Comparison of ENCODE assay signal across 16 mouse cellular contexts in genomic region chr5:113102455-113102854, GRCm38 (mm10). TPM values are rescaled to one million over a fixed set of nuclear protein-coding genes. Genes with fewer than 3 reads are reported as not detected.
A peak's percentile ranks its signal among the peaks of the same experiment; 100 is the strongest.
DNase-seq lines count a peak whose midpoint lies in the region; ATAC-seq and TF ChIP-seq lines count a peak whose summit lies in the region.
"Had no signal": no experiment of that assay in that cellular context is flagged by ENCODE, and none has a peak within 500 bp of the region (broad histone marks: within the 10 kb centered on the region; RNA-seq: fewer than 3 reads in every experiment).

No protein-coding gene starts in this region.

- 0 out of 2 replicates have a peak, but pooled peaks cover 2% of the 10 kb centered on the region for H3K4me1 ChIP-seq in embryonic facial prominence, embryonic 13.5 days
- H3K4me1 ChIP-seq in midbrain, embryonic 15.5 days: peaks cover 8% of the 10 kb centered on the region

- no peak overlapping the region for H3K4me2 ChIP-seq in embryonic facial prominence, embryonic 13.5 days
- H3K4me2 ChIP-seq in midbrain, embryonic 15.5 days: no peak overlapping the region
- H3K4me2 ChIP-seq: embryonic facial prominence, embryonic 12.5 days; limb, embryonic 15.5 days had no signal

- TF ChIP-seq CTCF in layer of hippocampus, adult 2 months (conservative IDR thresholded peaks at IDR 0.05): no peak

- H3K27me3 ChIP-seq in embryonic facial prominence, embryonic 13.5 days: no peaks in the 10 kb centered on the region
- no peaks in the 10 kb centered on the region for H3K27me3 ChIP-seq in midbrain, embryonic 15.5 days (replicated peaks)
- H3K27me3 ChIP-seq: embryonic facial prominence, embryonic 12.5 days; limb, embryonic 15.5 days had no signal

- H3K9me3 ChIP-seq in embryonic facial prominence, embryonic 13.5 days: no peaks in the 10 kb centered on the region
- no peaks in the 10 kb centered on the region for H3K9me3 ChIP-seq in midbrain, embryonic 15.5 days
- H3K9me3 ChIP-seq: embryonic facial prominence, embryonic 12.5 days; limb, embryonic 15.5 days had no signal

- H3K36me3 ChIP-seq in embryonic facial prominence, embryonic 13.5 days: peaks cover 2% of the 10 kb centered on the region; the same call in 1 of the 2 replicates
- no peaks in the 10 kb centered on the region for H3K36me3 ChIP-seq in midbrain, embryonic 15.5 days (replicated peaks)
- H3K36me3 ChIP-seq: embryonic facial prominence, embryonic 12.5 days; limb, embryonic 15.5 days had no signal

- H3K27ac ChIP-seq in layer of hippocampus, adult 2 months: peak overlapping the region; percentile 56; the same call in 1 of the 2 replicates
- no peak overlapping the region for H3K27ac ChIP-seq in embryonic facial prominence, embryonic 13.5 days
- no peak overlapping the region for H3K27ac ChIP-seq in midbrain, embryonic 15.5 days
- H3K27ac ChIP-seq: embryonic facial prominence, embryonic 12.5 days; limb, embryonic 15.5 days had no signal

- WGBS in embryonic facial prominence, embryonic 13.5 days: 73% methylated on average over 7 of the region's 7 CpGs
- WGBS in midbrain, embryonic 15.5 days: 11% methylated on average over 7 of the region's 7 CpGs

- no peak overlapping the region for H3K4me3 ChIP-seq in layer of hippocampus, adult 2 months
- no peak overlapping the region for H3K4me3 ChIP-seq in embryonic facial prominence, embryonic 13.5 days
- H3K4me3 ChIP-seq in midbrain, embryonic 15.5 days: no peak overlapping the region
- H3K4me3 ChIP-seq: embryonic facial prominence, embryonic 12.5 days; limb, embryonic 15.5 days had no signal

- DNase-seq in embryo, embryonic 10 days (ENCODE audit: low spot score): peak; percentile 33
- no peak for DNase-seq in embryo, embryonic 11 days
- no peak for DNase-seq in layer of hippocampus, adult 2 months (ENCODE audit: low spot score in 2 of 2)
- DNase-seq in layer of hippocampus, adult 18-20 months (ENCODE audit: low spot score in 2 of 2): no peak
- no peak for DNase-seq in layer of hippocampus, adult 9-10 months (ENCODE audit: low spot score)
- DNase-seq: cerebellum, adult 18-20 months; thymus, postnatal 36 days had no signal

- ATAC-seq in embryonic facial prominence, embryonic 13.5 days (ENCODE audit: insufficient number of reproducible peaks, insufficient read depth, low FRiP score, low TSS enrichment, low read depth): no peak
- ATAC-seq in midbrain, embryonic 15.5 days (replicated peaks): 0 out of 2 replicates have a peak, but pooled peaks have one; percentile 22
- ATAC-seq in cerebellum, adult (ENCODE audit: insufficient number of reproducible peaks, low FRiP score, low TSS enrichment): no peak
- ATAC-seq: activated CD4-positive, CD25-positive, alpha-beta regulatory T cell, adult 4 months had no signal

- 0 out of 2 replicates have a peak overlapping the region, but pooled peaks have one; percentile 36 for H3K9ac ChIP-seq in embryonic facial prominence, embryonic 13.5 days
- no peak overlapping the region for H3K9ac ChIP-seq in midbrain, embryonic 15.5 days
- H3K9ac ChIP-seq: embryonic facial prominence, embryonic 12.5 days; limb, embryonic 15.5 days had no signal

RNA-seq across cellular contexts. Expression of gene Crybb3, which starts 21.1 kb away (rescaled TPM):
- total RNA-seq in layer of hippocampus, adult 2 months (2021): 1 to 10 TPM; 3.8 to 4.2 TPM
- 1 to 10 TPM; 1.6 to 2.1 TPM for total RNA-seq in layer of hippocampus, adult 18-20 months (2021)
- 1.3 and 2.5 TPM in 2 replicates for polyA plus RNA-seq in embryonic facial prominence, embryonic 13.5 days (2015; fragmentation: Nextera tagmentation; extraction: Ambion mirVana)
- polyA plus RNA-seq in midbrain, embryonic 15.5 days (2015; fragmentation: Nextera tagmentation; extraction: Ambion mirVana): 1.1 and 1.6 TPM in 2 replicates
- polyA plus RNA-seq: activated CD4-positive, CD25-positive, alpha-beta regulatory T cell, adult 4 months had no signal

RNA-seq across cellular contexts. Expression of gene Crybb2, which starts 32.5 kb away (rescaled TPM):
- not detected for total RNA-seq in layer of hippocampus, adult 2 months (2021)
- not detected for total RNA-seq in layer of hippocampus, adult 18-20 months (2021)
- not detected in 2 replicates for polyA plus RNA-seq in embryonic facial prominence, embryonic 13.5 days (2015; fragmentation: Nextera tagmentation; extraction: Ambion mirVana)
- polyA plus RNA-seq in midbrain, embryonic 15.5 days (2015; fragmentation: Nextera tagmentation; extraction: Ambion mirVana): not detected in 2 replicates
- polyA plus RNA-seq: activated CD4-positive, CD25-positive, alpha-beta regulatory T cell, adult 4 months; embryonic facial prominence, embryonic 12.5 days; heart, postnatal 0 days; kidney, embryonic 14.5 days; limb, embryonic 15.5 days; lung, embryonic 16.5 days had no signal
